Mouse (Mus musculus): ENCODE measurements at regions not wholly inside any gene's neighbourhood (a gene's known extent, or its start where the extent isn't known, plus 50 kb on each side); places are given as distances from the start of the nearest gene placed in this dataset.
"Not testable (repeated sequence)": the region's sequence is repeated elsewhere in the genome, so short reads cannot be mapped to it uniquely, and the experiment has no call there.

GRCm38 (mm10) chr5:148652525-148653243 lies 100.1 kb upstream of the Ubl3 start:
- DNase-seq (ENCODE audit: low spot score in 2 of 2), result no peak

DNA sequence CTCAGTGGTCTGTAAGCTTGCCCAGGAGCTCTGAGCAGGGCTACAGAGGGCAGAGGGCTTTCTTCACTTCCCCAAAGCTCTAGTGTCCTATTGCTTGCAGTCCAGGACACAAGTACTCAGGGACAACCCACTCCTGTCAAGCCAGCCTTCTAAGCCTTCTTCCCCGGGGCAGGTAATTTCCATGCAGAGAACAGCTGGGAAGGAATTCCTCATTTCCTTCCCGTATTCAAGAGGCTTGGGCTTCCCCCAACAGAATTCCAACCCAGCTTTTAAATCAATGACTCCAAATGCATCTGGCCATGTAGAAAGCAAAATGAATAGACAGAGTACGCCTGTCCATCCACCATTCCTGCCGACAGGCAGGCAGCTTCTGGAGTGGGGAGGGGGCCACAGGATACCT lies 99.1 kb upstream of the Ubl3 start:
- no peak for DNase-seq (ENCODE audit: low spot score in 2 of 2)

DNA sequence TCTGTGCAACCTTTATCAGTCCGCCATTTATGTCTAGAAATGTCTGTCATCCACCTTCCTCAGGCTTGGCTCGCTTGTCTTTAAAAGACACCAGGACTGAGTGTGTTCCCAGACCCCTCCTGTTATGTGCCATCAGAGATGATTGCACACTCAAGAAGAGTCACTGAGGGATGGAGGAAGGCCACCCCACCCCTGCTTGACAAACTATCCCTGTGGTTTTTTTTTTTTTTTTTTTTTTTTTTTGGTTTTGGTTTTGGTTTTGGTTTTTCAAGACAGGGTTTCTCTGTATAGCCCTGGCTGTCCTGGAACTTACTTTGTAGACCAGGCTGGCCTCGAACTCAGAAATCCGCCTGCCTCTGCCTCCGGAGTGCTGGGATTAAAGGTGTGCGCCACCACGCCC lies 97.0 kb upstream of the Ubl3 start:
- not testable (repeated sequence) for DNase-seq (ENCODE audit: low spot score in 2 of 2)

DNA sequence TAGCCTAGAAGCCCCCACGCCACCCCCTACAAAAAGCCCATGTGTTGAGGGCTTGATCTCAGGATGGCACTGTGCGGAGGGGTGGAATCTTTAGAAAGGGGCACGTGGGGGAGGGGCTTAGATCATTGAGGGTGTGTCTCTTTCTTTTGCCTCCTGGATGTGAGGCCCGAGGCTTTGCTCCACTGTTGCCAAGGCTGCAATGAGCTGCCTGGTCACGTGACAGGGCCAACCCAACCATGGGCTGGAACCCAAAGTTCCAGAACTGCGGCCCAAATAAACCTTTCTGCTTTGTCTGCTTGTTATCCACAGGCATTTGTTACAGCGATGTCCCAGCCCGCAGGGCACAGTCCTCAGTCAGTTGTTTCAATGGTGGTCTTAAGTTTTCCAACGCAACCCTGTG lies 96.5 kb upstream of the Ubl3 start:
- DNase-seq (ENCODE audit: low spot score in 2 of 2), result no peak

- no peak for DNase-seq (ENCODE audit: low spot score in 2 of 2)
These were observed 95.1 kb upstream of the Ubl3 start for GRCm38 (mm10) chr5:148647644-148648043.

- no peak for DNase-seq (ENCODE audit: low spot score in 2 of 2)
These were observed 93.2 kb upstream of the Ubl3 start for GRCm38 (mm10) chr5:148645772-148646171.

- no peak for DNase-seq (ENCODE audit: low spot score in 2 of 2)
These were observed 92.6 kb upstream of the Ubl3 start for GRCm38 (mm10) chr5:148645191-148645681.

- no peak for DNase-seq (ENCODE audit: low spot score in 2 of 2)
These were observed 91.8 kb upstream of the Ubl3 start for GRCm38 (mm10) chr5:148644345-148644744.

DNA sequence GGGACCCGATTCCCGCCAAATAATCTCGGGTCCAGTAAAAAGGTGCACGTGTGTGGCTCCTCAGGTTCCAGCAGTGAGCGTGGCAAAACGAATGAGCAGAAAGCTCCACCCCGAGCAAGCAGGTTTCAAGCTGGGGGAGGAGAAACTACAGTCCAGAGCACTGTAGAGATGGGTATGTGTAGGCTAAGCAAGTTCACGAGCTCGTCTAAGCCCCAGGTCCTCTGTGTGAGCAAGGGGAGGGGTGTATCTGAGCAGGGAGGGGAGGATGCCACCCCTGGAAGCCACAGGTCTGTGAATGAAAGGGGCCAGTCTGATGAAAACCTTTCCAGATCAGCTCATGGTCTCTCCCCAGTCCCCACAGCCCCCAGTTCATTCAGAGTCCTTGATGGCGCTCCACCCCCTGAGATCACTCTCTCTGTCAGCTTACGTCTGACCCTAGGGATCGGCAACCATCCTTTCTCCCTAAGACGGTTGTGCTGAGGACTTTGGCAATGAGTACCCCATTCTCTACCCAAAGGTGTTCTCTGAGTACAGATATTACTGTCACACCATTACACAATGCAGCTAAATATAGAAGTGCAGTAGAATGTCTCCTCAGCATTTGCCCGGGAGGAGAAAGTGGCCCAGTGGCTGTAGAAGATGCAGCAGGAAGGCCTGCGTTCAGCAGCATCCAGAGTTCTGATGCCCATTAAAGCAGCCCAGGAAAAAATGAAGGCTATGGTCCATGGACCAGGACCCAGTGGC lies 89.2 kb upstream of the Ubl3 start:
- no peak for DNase-seq (ENCODE audit: low spot score in 2 of 2)

- DNase-seq (ENCODE audit: low spot score in 2 of 2), result no peak
These were observed 87.9 kb upstream of the Ubl3 start for GRCm38 (mm10) chr5:148640523-148640922.

DNA sequence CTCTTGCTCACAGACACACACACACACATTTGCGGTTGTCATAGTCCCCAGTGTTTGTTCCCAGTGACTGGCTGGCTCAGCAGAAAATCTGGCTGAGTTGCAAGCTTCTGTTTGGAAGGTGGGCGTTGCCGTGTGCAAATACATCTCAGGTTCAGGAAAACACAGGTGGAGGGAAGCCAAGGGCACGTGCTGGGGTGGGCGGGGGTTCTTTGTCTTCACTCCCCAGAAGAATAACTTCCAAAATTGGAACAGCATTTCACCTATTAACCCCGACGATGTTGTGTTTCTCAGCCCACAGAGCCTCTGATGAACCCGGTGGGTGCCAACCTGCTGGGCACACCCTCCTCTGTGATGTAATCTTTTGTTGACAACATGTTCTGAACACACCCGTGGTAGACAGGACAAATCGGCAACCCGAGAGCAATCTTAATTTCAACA lies 82.3 kb upstream of the Ubl3 start:
- DNase-seq (ENCODE audit: low spot score in 2 of 2), result peak; percentile 38 to 42

DNA sequence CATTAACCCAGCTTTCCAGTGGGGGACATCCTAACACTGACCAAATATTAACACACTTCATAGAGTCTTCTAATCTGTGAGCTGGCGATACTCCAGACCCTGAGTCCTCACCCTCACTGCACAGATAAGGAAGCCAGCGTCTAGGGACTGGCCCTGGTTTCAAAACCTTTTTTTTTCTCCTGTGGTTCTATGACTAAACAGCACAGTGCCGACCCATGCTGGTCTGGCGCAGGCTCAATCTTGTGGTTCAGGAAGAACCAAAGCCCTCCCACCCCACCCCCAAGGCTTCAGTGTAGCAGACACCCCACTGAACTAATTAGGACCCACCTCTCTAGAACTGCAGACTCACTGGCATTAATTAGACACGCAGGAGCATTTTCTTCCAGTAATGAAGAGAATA lies 81.4 kb upstream of the Ubl3 start:
- DNase-seq (ENCODE audit: low spot score in 2 of 2), result no peak

GRCm38 (mm10) chr5:148633331-148633730 lies 80.7 kb upstream of the Ubl3 start:
- no peak for DNase-seq (ENCODE audit: low spot score in 2 of 2)

DNA sequence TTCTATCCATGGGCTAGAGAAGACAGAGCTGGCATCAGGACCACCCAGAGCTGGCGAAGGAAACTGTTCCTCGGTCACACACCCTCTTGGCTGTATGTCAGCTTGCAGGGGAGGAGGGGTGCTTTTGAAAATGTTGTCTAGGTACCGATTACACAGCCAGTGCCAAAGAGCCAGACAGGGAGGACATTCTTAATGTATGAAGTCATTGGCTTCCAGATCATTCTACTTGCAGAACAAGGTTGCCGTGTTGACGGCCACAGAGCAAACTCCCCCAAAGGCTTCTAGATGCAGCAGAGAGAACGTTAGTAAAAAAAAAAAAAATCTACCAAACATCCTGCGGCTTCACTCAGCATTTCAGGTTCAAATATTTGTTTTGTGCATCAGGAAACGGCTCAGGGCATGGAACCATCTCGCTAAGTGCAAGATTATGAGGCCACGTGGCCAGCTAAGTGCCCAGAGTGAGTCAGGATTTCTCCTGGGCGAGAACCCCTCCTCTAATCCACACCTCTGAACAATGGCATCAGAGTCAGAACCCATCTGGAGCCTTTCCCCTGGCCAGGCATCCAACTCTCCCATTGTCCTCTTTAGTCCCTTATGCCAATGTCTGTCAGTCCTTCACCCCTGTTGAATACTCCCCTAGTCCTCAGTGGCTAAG lies 80.1 kb upstream of the Ubl3 start:
- DNase-seq (ENCODE audit: low spot score in 2 of 2), result peak in 1 of 2 experiments; percentile 38

GRCm38 (mm10) chr5:148631566-148631965 lies 79.0 kb upstream of the Ubl3 start:
- no peak for DNase-seq (ENCODE audit: low spot score in 2 of 2)

GRCm38 (mm10) chr5:148626014-148626413 lies 73.4 kb upstream of the Ubl3 start:
- no peak for DNase-seq (ENCODE audit: low spot score in 2 of 2)

- no peak for DNase-seq (ENCODE audit: low spot score in 2 of 2)
These were observed 72.2 kb upstream of the Ubl3 start for GRCm38 (mm10) chr5:148624649-148625405.

GRCm38 (mm10) chr5:148620895-148621786 lies 68.6 kb upstream of the Ubl3 start:
- DNase-seq (ENCODE audit: low spot score in 2 of 2), result no peak

GRCm38 (mm10) chr5:148619917-148620316 lies 67.3 kb upstream of the Ubl3 start:
- DNase-seq (ENCODE audit: low spot score in 2 of 2), result no peak

- no peak for DNase-seq (ENCODE audit: low spot score in 2 of 2)
These were observed 63.8 kb upstream of the Ubl3 start for GRCm38 (mm10) chr5:148616426-148616825.
